Mouse (Mus musculus) retina, embryonic 14.5 days (tissue): Measurements from ENCODE around the gene Gas7.

Experiments used
- DNase-seq: peaks from one replicate; pipeline ENCODE4 v3.0.0-alpha.2; 2015; ENCODE audit warnings: low spot score

Gas7 gene

GRCm38 (mm10) chr11:67722399-67723156 lies 267.3 kb downstream of the Gas7 start:
- DNase-seq, result no peak

GRCm38 (mm10) chr11:67723231-67724013 lies 268.2 kb downstream of the Gas7 start:
- no peak for DNase-seq

- no peak for DNase-seq
These were observed 271.9 kb downstream of the Gas7 start for GRCm38 (mm10) chr11:67727095-67727494.

- no peak for DNase-seq
These were observed 273.5 kb downstream of the Gas7 start for GRCm38 (mm10) chr11:67728726-67729125.

- DNase-seq, result no peak
These were observed 275.8 kb downstream of the Gas7 start for GRCm38 (mm10) chr11:67731056-67731455.

- no peak for DNase-seq
These were observed 278.5 kb downstream of the Gas7 start for GRCm38 (mm10) chr11:67733726-67734125.

GRCm38 (mm10) chr11:67734597-67734996 lies 279.4 kb downstream of the Gas7 start:
- DNase-seq, result no peak

- DNase-seq, result no peak
These were observed 283.1 kb downstream of the Gas7 start for GRCm38 (mm10) chr11:67738345-67738744.
